18 mouse cellular contexts compared by ENCODE assay signal in genomic region chr5:54156944-54157527, GRCm38 (mm10).
A peak's percentile ranks its signal among the peaks of the same experiment; 100 is the strongest.
DNase-seq lines count a peak whose midpoint lies in the region; ATAC-seq lines count a peak whose summit lies in the region.
"Had no signal": no experiment of that assay in that cellular context is flagged by ENCODE, and none has a peak within 500 bp of the region (broad histone marks: within the 10 kb centered on the region; RNA-seq: fewer than 3 reads in every experiment).

No protein-coding gene starts in this region.

- H3K9me3 ChIP-seq in heart, embryonic 16.5 days (replicated peaks; ENCODE audit: control insufficient read depth, low read length), result no peaks in the 10 kb centered on the region
- H3K9me3 ChIP-seq in kidney, embryonic 14.5 days (ENCODE audit: control insufficient read depth, low read length), result no peaks in the 10 kb centered on the region
- H3K9me3 ChIP-seq: embryonic facial prominence, embryonic 13.5 days; hindbrain, embryonic 15.5 days; midbrain, embryonic 10.5 days had no signal

- peak; percentile 57 for ATAC-seq in heart, embryonic 16.5 days (replicated peaks; ENCODE audit: extremely low read depth, insufficient read depth, low FRiP score)
- peak; percentile 73 to 85 for ATAC-seq in hematopoietic stem cell, adult 5-6 weeks (replicated peaks in 1 of 2; ENCODE audit: insufficient read depth in 1 of 2, low FRiP score in 2 of 2, low TSS enrichment in 1 of 2, low read depth in 1 of 2, poor library complexity in 2 of 2, severe bottlenecking in 2 of 2)
- ATAC-seq in megakaryocyte progenitor cell, adult 5-6 weeks (replicated peaks; ENCODE audit: poor library complexity), result peak; percentile 65
- no peak for ATAC-seq in kidney, embryonic 14.5 days (ENCODE audit: low FRiP score, low TSS enrichment)
- ATAC-seq: activated CD4-positive, CD25-positive, alpha-beta regulatory T cell, adult 4 months; forebrain, embryonic 14.5 days had no signal

- H3K9ac ChIP-seq in heart, embryonic 16.5 days (ENCODE audit: low read length), result no peak overlapping the region
- H3K9ac ChIP-seq in kidney, embryonic 14.5 days (ENCODE audit: low read depth, low read length), result no peak overlapping the region
- H3K9ac ChIP-seq: embryonic facial prominence, embryonic 13.5 days; hindbrain, embryonic 15.5 days; liver, embryonic 14.5 days had no signal

- no peak overlapping the region for H3K4me2 ChIP-seq in heart, embryonic 16.5 days (ENCODE audit: low read depth, low read length)
- no peak overlapping the region for H3K4me2 ChIP-seq in kidney, embryonic 14.5 days (replicated peaks; ENCODE audit: low read depth, low read length)
- H3K4me2 ChIP-seq: embryonic facial prominence, embryonic 13.5 days; hindbrain, embryonic 15.5 days had no signal

- H3K27ac ChIP-seq in heart, embryonic 16.5 days (ENCODE audit: low read length), result peak overlapping the region; percentile 63
- no peak overlapping the region; the same call in 1 of the 2 replicates for H3K27ac ChIP-seq in kidney, embryonic 14.5 days (ENCODE audit: low read depth, low read length)
- H3K27ac ChIP-seq: embryonic facial prominence, embryonic 13.5 days; hindbrain, embryonic 15.5 days; liver, embryonic 14.5 days; midbrain, embryonic 10.5 days had no signal

- H3K4me3 ChIP-seq in heart, embryonic 16.5 days (ENCODE audit: low read length), result no peak overlapping the region
- no peak overlapping the region for H3K4me3 ChIP-seq in kidney, embryonic 14.5 days (ENCODE audit: low read length)
- H3K4me3 ChIP-seq: embryonic facial prominence, embryonic 13.5 days; hindbrain, embryonic 15.5 days; midbrain, embryonic 10.5 days had no signal

- WGBS in heart, embryonic 16.5 days, result 22% methylated on average over 11 of the region's 11 CpGs
- whole genome bisulfite sequencing in kidney, embryonic 14.5 days, result 56% methylated on average over 11 of the region's 11 CpGs

- DNase-seq in heart, postnatal 14 days, result no peak
- peak; percentile 16 for DNase-seq in thymus, postnatal 14 days
- no peak for DNase-seq in thymus, postnatal 25 days
- DNase-seq: cerebellum, postnatal 36 days; gastrocnemius, postnatal 10 days; kidney, postnatal 10 days; layer of hippocampus, adult 9-11 months; right cerebral cortex, postnatal 14 days had no signal

- intact Hi-C loops in heart, postnatal 14 days (cut with DNase I), result no loop called here

- no peaks in the 10 kb centered on the region for H3K27me3 ChIP-seq in heart, embryonic 16.5 days (ENCODE audit: control insufficient read depth, insufficient read depth, low read length)
- H3K27me3 ChIP-seq in kidney, embryonic 14.5 days (ENCODE audit: control insufficient read depth, insufficient read depth, low read length), result no peaks in the 10 kb centered on the region
- H3K27me3 ChIP-seq: hindbrain, embryonic 15.5 days had no signal

- H3K36me3 ChIP-seq in heart, embryonic 16.5 days (ENCODE audit: control insufficient read depth, insufficient read depth), result no peaks in the 10 kb centered on the region
- no peaks in the 10 kb centered on the region for H3K36me3 ChIP-seq in kidney, embryonic 14.5 days (ENCODE audit: control insufficient read depth, insufficient read depth, low read length)
- H3K36me3 ChIP-seq: embryonic facial prominence, embryonic 13.5 days; hindbrain, embryonic 15.5 days; midbrain, embryonic 10.5 days had no signal

- peaks cover 29% of the 10 kb centered on the region for H3K4me1 ChIP-seq in heart, embryonic 16.5 days (ENCODE audit: control insufficient read depth, insufficient read depth, low read length)
- 0 out of 2 replicates have a peak, but pooled peaks cover 7% of the 10 kb centered on the region for H3K4me1 ChIP-seq in kidney, embryonic 14.5 days (ENCODE audit: control insufficient read depth, insufficient read depth, low read length)
